Mouse (Mus musculus) right cerebral cortex, postnatal 10 days (tissue): Measurements from ENCODE around the gene Map1b.

Experiments used
- DNase-seq, 2 experiments: peaks; one replicate each; pipeline ENCODE4 v3.0.0; 2021; ENCODE audit warnings: low spot score in 2 of 2

The Map1b gene

GRCm38 (mm10) chr13:99516448-99516881 is at the start of gene Map1b:
Gene Map1b (minus strand): TSS chr13:99516540.
- peak; percentile 90 to 92 for DNase-seq

- DNase-seq = no peak
Measured at GRCm38 (mm10) chr13:99564346-99564745, 48.0 kb upstream of the Map1b start.

GRCm38 (mm10) chr13:99563021-99563420 is 46.7 kb upstream of the Map1b start:
- DNase-seq = no peak

- no peak for DNase-seq
Measured at GRCm38 (mm10) chr13:99561843-99562550, 45.7 kb upstream of the Map1b start.

- peak; percentile 54 to 65 for DNase-seq
Measured at GRCm38 (mm10) chr13:99560674-99561639, 44.6 kb upstream of the Map1b start.

- DNase-seq = no peak
Measured at GRCm38 (mm10) chr13:99558216-99558906, 42.0 kb upstream of the Map1b start.

GRCm38 (mm10) chr13:99557813-99558212 is 41.5 kb upstream of the Map1b start:
- no peak for DNase-seq

- DNase-seq = no peak
Measured at GRCm38 (mm10) chr13:99557331-99557730, 41.0 kb upstream of the Map1b start.

GRCm38 (mm10) chr13:99554960-99555359 is 38.6 kb upstream of the Map1b start:
- no peak for DNase-seq

GRCm38 (mm10) chr13:99554466-99554865 is 38.1 kb upstream of the Map1b start:
- no peak for DNase-seq

GRCm38 (mm10) chr13:99552381-99552780 is 36.0 kb upstream of the Map1b start:
- no peak for DNase-seq

GRCm38 (mm10) chr13:99550679-99551369 is 34.5 kb upstream of the Map1b start:
- no peak for DNase-seq

GRCm38 (mm10) chr13:99550060-99550459 is 33.7 kb upstream of the Map1b start:
- no peak for DNase-seq

- DNase-seq = no peak
Measured at GRCm38 (mm10) chr13:99549584-99549983, 33.2 kb upstream of the Map1b start.

- no peak for DNase-seq
Measured at GRCm38 (mm10) chr13:99546832-99547231, 30.5 kb upstream of the Map1b start.

- DNase-seq = no peak
Measured at GRCm38 (mm10) chr13:99545201-99545600, 28.9 kb upstream of the Map1b start.

- DNase-seq = no peak
Measured at GRCm38 (mm10) chr13:99541429-99542267, 25.3 kb upstream of the Map1b start.

GRCm38 (mm10) chr13:99539288-99539687 is 22.9 kb upstream of the Map1b start:
- DNase-seq = no peak

- DNase-seq = no peak
Measured at GRCm38 (mm10) chr13:99538851-99539250, 22.5 kb upstream of the Map1b start.

GRCm38 (mm10) chr13:99537908-99538513 is 21.7 kb upstream of the Map1b start:
- no peak for DNase-seq
